Mouse (Mus musculus) midbrain, embryonic 11.5 days (tissue): ENCODE results near the gene Tspan4. TPM values are rescaled to one million over a fixed set of nuclear protein-coding genes. Genes with fewer than 3 reads are reported as not detected.

Source experiments
- ATAC-seq: fragments of 200-750 bp; cut with Nextera tagmentation; 2 replicates; pipeline ENCODE4 v1.8.0; 2017; ENCODE audit warnings: moderate TSS enrichment, moderate library complexity; ENCODE audit not compliant: low FRiP score
- DNase-seq: peaks from one replicate; pipeline ENCODE4 v3.0.0; 2015; ENCODE audit warnings: low spot score; ENCODE audit errors: missing footprints
- H3K27ac ChIP-seq: fragments of 300-500 bp; sonication (generic); 2 replicates; pipeline ENCODE4 v1.5.1; 2014; ENCODE audit warnings: low read depth, low read length
- H3K27me3 ChIP-seq: fragments of 300-500 bp; sonication (generic); 2 replicates; pipeline ENCODE4 v1.6.1; 2014; ENCODE audit warnings: mild to moderate bottlenecking, low read length, moderate library complexity, mixed read lengths; ENCODE audit not compliant: control insufficient read depth, insufficient read depth
- H3K36me3 ChIP-seq: fragments of 300-500 bp; sonication (generic); 2 replicates; pipeline ENCODE4 v1.6.1; 2014; ENCODE audit warnings: mild to moderate bottlenecking, low read length, moderate library complexity, mixed read lengths; ENCODE audit not compliant: control insufficient read depth, insufficient read depth
- H3K4me1 ChIP-seq: fragments of 300-500 bp; sonication (generic); 2 replicates; pipeline ENCODE4 v1.6.1; 2014; ENCODE audit warnings: low read length; ENCODE audit not compliant: control insufficient read depth, insufficient read depth
- H3K4me2 ChIP-seq: fragments of 300-500 bp; sonication (generic); 2 replicates; pipeline ENCODE4 v1.6.1; 2014; ENCODE audit warnings: mild to moderate bottlenecking, moderate library complexity
- H3K4me3 ChIP-seq: fragments of 300-500 bp; sonication (generic); 2 replicates; pipeline ENCODE4 v1.5.1; 2014; ENCODE audit warnings: low read depth, low read length
- H3K9ac ChIP-seq: fragments of 300-500 bp; sonication (generic); 2 replicates; pipeline ENCODE4 v1.6.1; 2014; ENCODE audit warnings: low read length
- H3K9me3 ChIP-seq: fragments of 300-500 bp; sonication (generic); 2 replicates; pipeline ENCODE4 v1.6.1; 2016; ENCODE audit warnings: low read length; ENCODE audit not compliant: control insufficient read depth
- WGBS: fragments of 180-500 bp; shearing (Covaris S2); extraction: QIAGEN DNeasy Blood & Tissue Kit; methylation state at CpG from one replicate; pipeline ENCODE4 v1.1.7; 2014; 5-methylcytosine and 5-hydroxymethylcytosine counted together
- polyA plus RNA-seq: library from polyadenylated mRNA; unstranded; fragments of >200 nt; fragmentation: Nextera tagmentation; extraction: Ambion mirVana; gene quantifications from 2 replicates; pipeline ENCODE4 v1.2.1, GENCODE M21; 2014

Gene Tspan4
- polyA plus RNA-seq, 1 experiment from 2014 or later: 28.6 TPM

DNA sequence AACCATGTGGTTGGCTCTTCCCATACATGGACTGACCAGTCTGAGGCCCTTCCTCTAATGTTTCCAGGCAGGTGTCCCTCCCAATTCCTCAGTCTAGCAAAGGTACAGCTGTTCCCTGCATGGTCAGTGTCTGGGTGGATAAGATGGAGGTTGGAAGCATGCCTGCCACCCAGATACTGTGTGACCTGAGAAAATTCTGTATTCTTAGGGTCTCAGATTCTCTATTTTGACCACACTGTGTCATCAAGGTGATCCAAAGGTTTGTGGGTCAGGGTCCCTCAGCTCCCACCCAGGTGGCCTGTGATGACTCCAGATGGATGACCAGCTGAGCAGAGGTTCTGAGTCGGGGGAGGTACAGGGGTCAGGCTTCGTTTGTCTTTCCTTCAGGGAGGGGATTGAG lies 10.1 kb downstream of the Tspan4 start:
- H3K4me1 ChIP-seq: peaks cover 10% of the 10 kb centered on the region; the same call in 1 of the 2 replicates
- no peaks in the 10 kb centered on the region for H3K9me3 ChIP-seq
- no peak overlapping the region for H3K27ac ChIP-seq
- no peak overlapping the region for H3K4me2 ChIP-seq
- H3K36me3 ChIP-seq: no peaks in the 10 kb centered on the region
- H3K27me3 ChIP-seq: peaks cover 11% of the 10 kb centered on the region
- no peak overlapping the region for H3K9ac ChIP-seq
- no peak overlapping the region for H3K4me3 ChIP-seq
- WGBS: 74% methylated on average over 2 of the region's 2 CpGs
- ATAC-seq: no peak
- no peak for DNase-seq

DNA sequence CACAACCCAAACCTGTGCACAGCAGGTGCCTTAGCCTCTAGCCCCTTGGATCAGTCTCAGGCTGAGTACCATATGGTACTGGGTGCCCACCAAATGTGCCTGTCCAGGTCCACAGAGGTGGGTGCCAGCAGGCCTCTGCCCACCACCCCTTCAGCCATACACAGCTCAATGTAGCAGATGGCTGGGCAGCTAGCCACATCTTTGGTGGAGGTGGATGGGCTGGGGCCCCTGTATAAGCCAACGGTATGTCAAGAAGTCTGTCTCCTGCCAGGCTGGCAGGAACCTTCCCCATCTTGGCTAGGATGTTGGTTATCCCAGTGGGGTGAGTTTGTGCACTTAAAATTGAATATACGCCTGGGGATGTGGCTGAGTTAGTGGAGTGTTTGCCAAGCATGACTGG lies 10.6 kb downstream of the Tspan4 start:
- H3K9me3 ChIP-seq: no peaks in the 10 kb centered on the region
- H3K36me3 ChIP-seq: no peaks in the 10 kb centered on the region
- H3K4me2 ChIP-seq: no peak overlapping the region
- peaks cover 10% of the 10 kb centered on the region; the same call in 1 of the 2 replicates for H3K4me1 ChIP-seq
- ATAC-seq: no peak
- H3K4me3 ChIP-seq: no peak overlapping the region
- peaks cover 11% of the 10 kb centered on the region for H3K27me3 ChIP-seq
- WGBS: 90% methylated on average over 2 of the region's 2 CpGs
- H3K27ac ChIP-seq: no peak overlapping the region
- DNase-seq: no peak
- no peak overlapping the region for H3K9ac ChIP-seq

DNA sequence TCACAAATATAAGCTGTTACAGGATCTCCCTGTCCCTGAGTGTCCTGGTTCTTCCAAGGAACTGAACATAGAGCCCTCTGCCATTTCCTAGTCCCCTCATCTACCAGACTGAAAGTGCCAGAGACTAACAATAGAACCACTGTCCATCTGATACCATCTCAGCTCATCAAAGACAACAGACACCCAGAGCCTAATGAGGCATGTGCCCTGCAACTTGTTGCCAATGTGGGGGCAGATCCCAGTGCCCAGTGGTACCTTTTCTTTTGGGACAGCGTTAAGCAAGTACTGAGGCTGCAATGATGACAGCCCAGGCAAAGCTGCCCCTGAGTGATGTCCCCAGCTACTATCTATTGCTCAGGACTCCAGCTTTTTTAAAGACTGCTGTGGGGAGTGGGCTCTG lies 11.2 kb downstream of the Tspan4 start:
- H3K4me1 ChIP-seq: peaks cover 6% of the 10 kb centered on the region; the same call in 1 of the 2 replicates
- H3K27ac ChIP-seq: no peak overlapping the region
- 93% methylated on average over 1 of the region's 1 CpGs for WGBS
- ATAC-seq: no peak
- H3K27me3 ChIP-seq: peaks cover 11% of the 10 kb centered on the region
- DNase-seq: no peak
- H3K36me3 ChIP-seq: no peaks in the 10 kb centered on the region
- no peak overlapping the region for H3K4me2 ChIP-seq
- H3K9me3 ChIP-seq: no peaks in the 10 kb centered on the region
- no peak overlapping the region for H3K9ac ChIP-seq
- no peak overlapping the region for H3K4me3 ChIP-seq

DNA sequence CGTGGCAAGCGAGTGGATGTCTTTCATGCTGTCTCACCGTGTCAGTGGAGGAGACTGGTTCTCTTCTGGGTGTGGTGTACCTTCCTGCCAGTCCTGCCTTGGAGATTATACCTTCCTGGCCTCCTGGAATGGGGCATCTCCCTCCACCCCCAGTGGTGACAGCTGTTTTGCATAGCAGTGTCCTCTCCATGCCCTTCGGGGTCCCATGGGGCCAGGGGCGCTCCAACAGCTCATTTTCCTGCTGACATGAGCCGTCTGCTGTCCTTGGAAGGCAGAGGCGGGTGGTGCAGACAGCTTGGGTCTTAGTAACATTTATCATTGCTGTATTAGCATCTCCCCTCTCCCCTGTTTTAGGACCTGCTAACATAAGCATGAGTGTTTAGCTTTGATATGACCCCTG lies 12.1 kb downstream of the Tspan4 start:
- Histone ChIP-seq H3K9me3 (no peaks in the 10 kb centered on the region), H3K4me1 (peaks cover 6% of the 10 kb centered on the region; the same call in 1 of the 2 replicates), H3K27me3 (peaks cover 10% of the 10 kb centered on the region), H3K27ac (no peak overlapping the region), H3K4me2 (no peak overlapping the region), H3K36me3 (no peaks in the 10 kb centered on the region), H3K4me3 (no peak overlapping the region), H3K9ac (no peak overlapping the region)
- ATAC-seq (no peak), DNase-seq (no peak)
- 82% methylated on average over 7 of the region's 7 CpGs for WGBS

DNA sequence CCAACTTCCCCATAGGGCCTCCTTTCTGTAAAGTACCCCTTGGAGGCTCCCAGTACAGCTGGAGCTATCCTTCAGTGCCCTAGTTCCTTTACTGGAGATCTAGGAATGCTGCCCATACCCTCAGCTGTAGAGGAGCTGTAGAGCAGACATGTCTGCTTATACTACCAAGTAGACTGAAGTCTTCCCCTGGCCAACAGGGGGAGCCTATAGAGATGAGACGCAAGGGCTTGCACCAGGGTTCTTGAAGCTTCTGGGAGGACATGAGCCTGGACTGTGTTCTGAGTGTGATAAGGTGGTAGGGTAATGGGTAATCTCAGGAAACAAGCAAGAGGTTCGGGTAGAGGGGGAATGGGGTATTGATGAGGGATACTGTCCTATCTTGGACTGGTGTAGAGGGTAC lies 16.1 kb downstream of the Tspan4 start:
- Histone ChIP-seq H3K27me3 (no peaks in the 10 kb centered on the region), H3K27ac (no peak overlapping the region), H3K9ac (no peak overlapping the region), H3K4me3 (no peak overlapping the region), H3K36me3 (no peaks in the 10 kb centered on the region), H3K9me3 (no peaks in the 10 kb centered on the region), H3K4me1 (no peaks in the 10 kb centered on the region), H3K4me2 (no peak overlapping the region)
- ATAC-seq (no peak), DNase-seq (no peak)
- WGBS: 74% methylated on average over 2 of the region's 2 CpGs

DNA sequence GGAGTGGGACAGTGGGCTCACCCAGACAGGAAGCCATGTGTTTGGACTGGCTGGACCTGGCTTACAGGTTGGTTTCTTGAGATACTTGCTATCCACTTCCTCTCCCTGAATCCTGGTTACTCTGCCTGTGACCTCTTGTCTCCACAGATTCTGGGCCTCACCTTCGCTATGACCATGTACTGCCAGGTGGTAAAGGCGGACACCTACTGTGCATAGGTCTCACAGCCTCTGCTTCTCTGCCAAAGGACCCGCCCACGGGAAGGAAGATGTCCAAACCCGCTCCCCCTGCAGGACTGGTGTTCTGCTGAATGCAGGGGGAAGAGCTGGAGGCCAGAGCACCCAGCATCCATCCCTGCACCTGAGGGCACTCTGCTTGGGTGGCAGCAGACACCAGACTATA lies 17.7 kb downstream of the Tspan4 start:
- 93% methylated on average over 5 of the region's 5 CpGs for WGBS
- Histone ChIP-seq H3K9me3 (no peaks in the 10 kb centered on the region), H3K4me1 (no peaks in the 10 kb centered on the region), H3K36me3 (no peaks in the 10 kb centered on the region), H3K4me2 (no peak overlapping the region), H3K27me3 (no peaks in the 10 kb centered on the region), H3K27ac (no peak overlapping the region), H3K9ac (no peak overlapping the region), H3K4me3 (no peak overlapping the region)
- DNase-seq: no peak
- ATAC-seq: no peak

DNA sequence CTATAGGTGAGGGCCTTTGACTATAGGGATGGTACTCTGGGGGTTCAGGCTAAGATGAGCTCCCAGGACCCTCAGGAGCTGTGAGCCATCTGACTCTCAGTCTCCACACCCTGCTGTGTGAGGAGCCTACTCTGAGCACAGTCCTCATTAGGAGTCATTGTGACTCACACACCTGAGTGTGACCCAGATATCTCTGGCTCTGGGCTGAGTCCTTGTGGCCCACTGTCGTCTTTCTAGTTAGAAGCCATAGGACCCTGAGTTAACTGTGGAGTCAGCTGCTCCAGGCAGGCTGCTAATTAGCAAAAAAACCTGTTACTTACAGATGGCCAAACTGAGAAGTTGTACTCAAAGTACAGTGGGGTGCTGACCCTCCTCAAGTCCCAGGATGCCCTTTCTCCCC lies 18.7 kb downstream of the Tspan4 start:
- WGBS: 86% methylated on average over 1 of the region's 1 CpGs
- no peak overlapping the region for H3K27ac ChIP-seq
- H3K4me2 ChIP-seq: no peak overlapping the region
- H3K36me3 ChIP-seq: no peaks in the 10 kb centered on the region
- ATAC-seq (no peak), DNase-seq (no peak)
- no peak overlapping the region for H3K4me3 ChIP-seq
- no peak overlapping the region for H3K9ac ChIP-seq
- no peaks in the 10 kb centered on the region for H3K9me3 ChIP-seq
- H3K4me1 ChIP-seq: no peaks in the 10 kb centered on the region
- H3K27me3 ChIP-seq: no peaks in the 10 kb centered on the region

DNA sequence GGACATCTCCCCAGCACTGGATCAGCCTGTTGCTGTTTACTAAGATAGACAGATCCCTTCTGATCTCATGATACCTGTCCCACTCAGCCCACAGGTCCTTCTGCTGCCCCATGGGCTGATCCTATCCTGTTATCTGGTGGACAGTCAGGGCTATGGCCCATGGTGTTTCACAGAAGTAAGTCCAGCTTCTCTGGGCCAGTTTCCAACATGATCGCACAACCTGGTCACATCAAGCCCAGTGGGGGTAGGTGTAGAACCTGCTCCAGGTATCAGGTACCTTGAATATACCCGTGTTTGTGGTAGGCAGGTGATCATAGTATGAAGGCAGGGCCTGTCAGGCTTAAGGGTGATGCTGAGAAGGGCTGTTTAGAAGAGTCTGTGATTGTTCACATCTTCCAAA lies 20.3 kb downstream of the Tspan4 start:
- Histone ChIP-seq H3K27me3 (no peaks in the 10 kb centered on the region), H3K4me1 (no peaks in the 10 kb centered on the region), H3K9me3 (no peaks in the 10 kb centered on the region), H3K4me2 (no peak overlapping the region), H3K4me3 (no peak overlapping the region), H3K36me3 (no peaks in the 10 kb centered on the region), H3K9ac (no peak overlapping the region), H3K27ac (no peak overlapping the region)
- ATAC-seq (no peak), DNase-seq (no peak)
- 81% methylated on average over 2 of the region's 2 CpGs for WGBS

DNA sequence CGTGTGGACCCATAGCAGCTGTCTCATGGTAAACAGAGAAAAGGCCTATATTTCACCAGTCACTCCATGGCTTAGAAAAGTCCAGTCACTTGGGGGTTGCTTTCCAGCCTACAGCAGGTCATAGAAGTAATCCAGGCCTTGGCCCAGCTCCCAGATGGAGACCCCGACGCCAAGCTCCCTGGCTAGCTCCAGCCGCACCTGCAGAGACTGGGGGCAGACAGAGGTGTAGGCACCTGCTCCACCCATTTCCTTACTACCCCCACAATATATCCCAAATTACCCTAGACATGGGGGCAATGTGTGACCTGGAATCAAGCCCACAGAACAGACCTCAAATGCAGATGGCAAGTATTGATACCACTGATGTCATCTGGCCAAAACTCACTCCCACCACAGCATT lies 20.9 kb downstream of the Tspan4 start:
- no peaks in the 10 kb centered on the region for H3K36me3 ChIP-seq
- H3K27ac ChIP-seq: no peak overlapping the region
- no peaks in the 10 kb centered on the region for H3K9me3 ChIP-seq
- no peak overlapping the region for H3K9ac ChIP-seq
- WGBS: 93% methylated on average over 4 of the region's 4 CpGs
- ATAC-seq: no peak
- no peak overlapping the region for H3K4me2 ChIP-seq
- no peaks in the 10 kb centered on the region for H3K27me3 ChIP-seq
- no peak overlapping the region for H3K4me3 ChIP-seq
- no peak for DNase-seq
- H3K4me1 ChIP-seq: no peaks in the 10 kb centered on the region

DNA sequence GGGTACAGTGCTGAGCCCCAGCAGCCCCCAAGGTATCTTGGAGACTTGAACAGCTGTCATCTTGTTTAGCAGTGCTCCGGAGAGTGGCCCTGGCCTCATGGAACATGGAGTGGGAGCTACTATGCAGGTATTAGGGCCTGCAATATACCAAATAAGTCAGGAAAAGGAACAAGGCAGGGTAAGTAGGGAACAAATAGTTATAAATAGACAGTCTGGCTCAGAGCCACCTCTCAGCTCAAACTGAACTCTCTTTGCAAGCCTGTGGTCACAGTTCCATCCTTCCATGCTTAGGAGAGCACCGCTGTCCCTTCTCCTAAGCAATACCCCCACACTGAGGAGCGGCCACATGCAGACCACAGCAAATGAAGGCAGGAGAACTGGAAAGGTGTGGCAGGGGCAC lies 22.6 kb downstream of the Tspan4 start:
- no peak overlapping the region for H3K27ac ChIP-seq
- WGBS: 95% methylated on average over 3 of the region's 3 CpGs
- H3K9ac ChIP-seq: no peak overlapping the region

More for the DNA sequence above, 22.6 kb downstream of the Tspan4 start:
- Histone ChIP-seq H3K36me3 (no peaks in the 10 kb centered on the region), H3K27me3 (no peaks in the 10 kb centered on the region), H3K4me2 (no peak overlapping the region), H3K4me1 (no peaks in the 10 kb centered on the region), H3K9me3 (no peaks in the 10 kb centered on the region), H3K4me3 (no peak overlapping the region)
- ATAC-seq (no peak), DNase-seq (no peak)
